Mouse (Mus musculus) heart, embryonic 16.5 days (tissue): ENCODE results near the gene Gm21981. TPM values are rescaled to one million over a fixed set of nuclear protein-coding genes. Genes with fewer than 3 reads are reported as not detected.

Experiments
- ATAC-seq: fragments of 200-750 bp; cut with Nextera tagmentation; replicated peaks from 2 replicates; pipeline ENCODE4 v1.8.0; 2017; ENCODE audit warnings: moderate number of reproducible peaks; ENCODE audit not compliant: insufficient read depth, low FRiP score; ENCODE audit errors: extremely low read depth
- H3K27ac ChIP-seq: fragments of 300-500 bp; sonication (generic); 2 replicates; pipeline ENCODE4 v1.5.1; 2014; ENCODE audit warnings: mild to moderate bottlenecking, low read length, control low read depth, moderate library complexity
- H3K27me3 ChIP-seq: fragments of 300-500 bp; sonication (generic); 2 replicates; pipeline ENCODE4 v1.6.1; 2014; ENCODE audit warnings: low read length, mixed read lengths; ENCODE audit not compliant: control insufficient read depth, insufficient read depth
- H3K36me3 ChIP-seq: fragments of 300-500 bp; sonication (generic); 2 replicates; pipeline ENCODE4 v1.6.1; 2014; ENCODE audit not compliant: control insufficient read depth, insufficient read depth
- H3K4me1 ChIP-seq: fragments of 300-500 bp; sonication (generic); 2 replicates; pipeline ENCODE4 v1.6.1; 2014; ENCODE audit warnings: low read length, mixed read lengths; ENCODE audit not compliant: control insufficient read depth, insufficient read depth
- H3K4me2 ChIP-seq: fragments of 300-500 bp; sonication (generic); 2 replicates; pipeline ENCODE4 v1.6.1; 2014; ENCODE audit warnings: low read depth, mild to moderate bottlenecking, control low read depth, low read length
- H3K4me3 ChIP-seq: fragments of 300-500 bp; sonication (generic); 2 replicates; pipeline ENCODE4 v1.5.1; 2014; ENCODE audit warnings: mild to moderate bottlenecking, control low read depth, low read length
- H3K9ac ChIP-seq: fragments of 300-500 bp; sonication (generic); 2 replicates; pipeline ENCODE4 v1.6.1; 2014; ENCODE audit warnings: low read length, control low read depth
- H3K9me3 ChIP-seq: fragments of 300-500 bp; sonication (generic); replicated peaks from 2 replicates; pipeline ENCODE4 v1.6.1; 2016; ENCODE audit warnings: low read length; ENCODE audit not compliant: control insufficient read depth
- WGBS: fragments of 180-500 bp; shearing (Covaris S2); extraction: QIAGEN DNeasy Blood & Tissue Kit; methylation state at CpG from one replicate; pipeline ENCODE4 v1.1.7; 2014; 5-methylcytosine and 5-hydroxymethylcytosine counted together
- polyA plus RNA-seq: library from polyadenylated mRNA; unstranded; fragments of >200 nt; fragmentation: Nextera tagmentation; extraction: Ambion mirVana; gene quantifications from 2 replicates; pipeline ENCODE4 v1.2.1, GENCODE M21; 2015

Gene Gm21981
- 0.24 and 0.39 TPM in 2 replicates for polyA plus RNA-seq

GRCm38 (mm10) chr17:47694442-47694502, at the start of gene Gm21981:
Gene Gm21981, minus strand, starts transcription at chr17:47694455.
- peak within 1 kb of the TSS; percentile 87 for H3K9ac ChIP-seq
- no peak for ATAC-seq
- peak within 1 kb of the TSS; percentile 68 for H3K27ac ChIP-seq
- peaks cover 3% of the 10 kb centered on the region; the same call in 1 of the 2 replicates for H3K27me3 ChIP-seq
- peak within 1 kb of the TSS; percentile 95 for H3K4me2 ChIP-seq
- H3K9me3 ChIP-seq, result no peaks in the 10 kb centered on the region
- H3K4me1 ChIP-seq, result peaks cover 7% of the 10 kb centered on the region
- peak within 1 kb of the TSS; percentile 78 for H3K4me3 ChIP-seq
- WGBS, result 0% methylated on average over 3 of the region's 3 CpGs
- H3K36me3 ChIP-seq, result no peaks in the 10 kb centered on the region

- H3K9me3 ChIP-seq, result peaks cover 5% of the 10 kb centered on the region; the same call in 1 of the 2 replicates
- H3K4me3 ChIP-seq, result no peak overlapping the region
- H3K9ac ChIP-seq, result no peak overlapping the region
- no peak overlapping the region for H3K4me2 ChIP-seq
- no peaks in the 10 kb centered on the region for H3K27me3 ChIP-seq
- H3K27ac ChIP-seq, result no peak overlapping the region
- ATAC-seq, result no peak
- peaks cover 3% of the 10 kb centered on the region; the same call in 1 of the 2 replicates for H3K36me3 ChIP-seq
- H3K4me1 ChIP-seq, result peaks cover 28% of the 10 kb centered on the region
- WGBS, result 16% methylated on average over 16 of the region's 16 CpGs
Measured at GRCm38 (mm10) chr17:47742991-47743734, 48.9 kb upstream of the Gm21981 start.

- ATAC-seq, result no peak
- WGBS, result 89% methylated on average over 2 of the region's 2 CpGs
Measured at GRCm38 (mm10) chr17:47740186-47740585, 45.9 kb upstream of the Gm21981 start.

GRCm38 (mm10) chr17:47738879-47739798, 44.9 kb upstream of the Gm21981 start:
- peak overlapping the region; percentile 83 for H3K4me3 ChIP-seq
- no peaks in the 10 kb centered on the region for H3K9me3 ChIP-seq
- H3K27ac ChIP-seq, result peak overlapping the region; percentile 94
- H3K27me3 ChIP-seq, result no peaks in the 10 kb centered on the region
- H3K4me2 ChIP-seq, result peak overlapping the region; percentile 98
- peak overlapping the region; percentile 86 for H3K9ac ChIP-seq
- no peaks in the 10 kb centered on the region for H3K36me3 ChIP-seq
- 17% methylated on average over 20 of the region's 20 CpGs for WGBS
- H3K4me1 ChIP-seq, result peaks cover 27% of the 10 kb centered on the region
- no peak for ATAC-seq

More at GRCm38 (mm10) chr17:47740186-47740585, 45.9 kb upstream of the Gm21981 start:
- Histone ChIP-seq H3K36me3 (peaks cover 3% of the 10 kb centered on the region; the same call in 1 of the 2 replicates), H3K4me2 (no peak overlapping the region), H3K27me3 (no peaks in the 10 kb centered on the region), H3K27ac (no peak overlapping the region), H3K9me3 (peaks cover 5% of the 10 kb centered on the region; the same call in 1 of the 2 replicates), H3K4me3 (no peak overlapping the region), H3K9ac (no peak overlapping the region), H3K4me1 (peaks cover 27% of the 10 kb centered on the region)

- ATAC-seq, result peak; percentile 19
- H3K27me3 ChIP-seq, result no peaks in the 10 kb centered on the region
- H3K9me3 ChIP-seq, result no peaks in the 10 kb centered on the region
- peak overlapping the region; percentile 86 for H3K9ac ChIP-seq
- peak overlapping the region; percentile 98 for H3K4me2 ChIP-seq
- 2% methylated on average over 53 of the region's 61 CpGs for WGBS
- H3K27ac ChIP-seq, result peak overlapping the region; percentile 94
- H3K4me1 ChIP-seq, result peaks cover 23% of the 10 kb centered on the region
- no peaks in the 10 kb centered on the region for H3K36me3 ChIP-seq
- H3K4me3 ChIP-seq, result peak overlapping the region; percentile 83
Measured at GRCm38 (mm10) chr17:47738066-47738878, 44.0 kb upstream of the Gm21981 start.

- ATAC-seq, result peak; percentile 92
- under 1% methylated on average over 49 of the region's 60 CpGs for whole genome bisulfite sequencing
Measured at GRCm38 (mm10) chr17:47737271-47738065, 43.2 kb upstream of the Gm21981 start.

GRCm38 (mm10) chr17:47736856-47737255, 42.6 kb upstream of the Gm21981 start, which contains the start of gene Tfeb:
Gene Tfeb, plus strand, starts transcription at chr17:47737030.
- WGBS, result under 1% methylated on average over 46 of the region's 47 CpGs
- no peaks in the 10 kb centered on the region for H3K9me3 ChIP-seq
- peak within 1 kb of the TSS; percentile 94 for H3K27ac ChIP-seq
- ATAC-seq, result peak; percentile 73
- peak within 1 kb of the TSS; percentile 98 for H3K4me2 ChIP-seq
- no peaks in the 10 kb centered on the region for H3K36me3 ChIP-seq
- H3K9ac ChIP-seq, result peak within 1 kb of the TSS; percentile 86
- H3K27me3 ChIP-seq, result no peaks in the 10 kb centered on the region
- H3K4me3 ChIP-seq, result peak within 1 kb of the TSS; percentile 83
- H3K4me1 ChIP-seq, result peaks cover 19% of the 10 kb centered on the region

More at GRCm38 (mm10) chr17:47737271-47738065, 43.2 kb upstream of the Gm21981 start:
- Histone ChIP-seq H3K4me3 (peak overlapping the region; percentile 83), H3K4me1 (peaks cover 19% of the 10 kb centered on the region), H3K27ac (peak overlapping the region; percentile 94), H3K4me2 (peak overlapping the region; percentile 98), H3K36me3 (no peaks in the 10 kb centered on the region), H3K9ac (peak overlapping the region; percentile 86), H3K9me3 (no peaks in the 10 kb centered on the region), H3K27me3 (no peaks in the 10 kb centered on the region)

GRCm38 (mm10) chr17:47735553-47736100, 41.4 kb upstream of the Gm21981 start:
- no peak overlapping the region for H3K27ac ChIP-seq
- H3K9ac ChIP-seq, result no peak overlapping the region
- no peaks in the 10 kb centered on the region for H3K9me3 ChIP-seq
- no peaks in the 10 kb centered on the region for H3K27me3 ChIP-seq
- peaks cover 16% of the 10 kb centered on the region for H3K4me1 ChIP-seq
- no peak overlapping the region for H3K4me2 ChIP-seq
- H3K4me3 ChIP-seq, result no peak overlapping the region
- H3K36me3 ChIP-seq, result no peaks in the 10 kb centered on the region
- 71% methylated on average over 14 of the region's 14 CpGs for WGBS
- ATAC-seq, result no peak
